Mouse (Mus musculus): ENCODE measurements around the gene Cd59b.

The Cd59b gene

GRCm38 (mm10) chr2:104120312-104120711, 50.7 kb downstream of the Cd59b start:
- DNase-seq = no peak

- peak; percentile 16 for DNase-seq
Observed at GRCm38 (mm10) chr2:104121681-104122504, 52.2 kb downstream of the Cd59b start.

GRCm38 (mm10) chr2:104122505-104123378, 53.1 kb downstream of the Cd59b start, which contains the start of gene A930018P22Rik:
A930018P22Rik (plus strand) TSS chr2:104122769.
- peak; percentile 96 for DNase-seq

GRCm38 (mm10) chr2:104123540-104123939, 53.9 kb downstream of the Cd59b start:
- no peak for DNase-seq

GRCm38 (mm10) chr2:104124071-104124470, 54.4 kb downstream of the Cd59b start:
- DNase-seq = no peak

GRCm38 (mm10) chr2:104128803-104129531, 59.3 kb downstream of the Cd59b start:
- DNase-seq = peak; percentile 29

GRCm38 (mm10) chr2:104130165-104130564, 60.5 kb downstream of the Cd59b start:
- DNase-seq = no peak

GRCm38 (mm10) chr2:104130969-104131368, 61.3 kb downstream of the Cd59b start:
- DNase-seq = peak; percentile 35

- DNase-seq = no peak
Observed at GRCm38 (mm10) chr2:104132266-104132859, 62.7 kb downstream of the Cd59b start.

GRCm38 (mm10) chr2:104133042-104133810, 63.6 kb downstream of the Cd59b start:
- no peak for DNase-seq

- peak; percentile 64 for DNase-seq
Observed at GRCm38 (mm10) chr2:104134150-104135056, 64.8 kb downstream of the Cd59b start.

GRCm38 (mm10) chr2:104135920-104136319, 66.3 kb downstream of the Cd59b start:
- no peak for DNase-seq

Measured in kidney, adult 18-20 months (tissue).